Mouse (Mus musculus) adrenal gland, postnatal 10 days (tissue): ENCODE data around the gene Ass1. TPM values are rescaled to one million over a fixed set of nuclear protein-coding genes. Genes with fewer than 3 reads are reported as not detected.

ENCODE experiments used
- DNase-seq: peaks from one replicate; pipeline ENCODE4 v3.0.0; 2021; ENCODE audit warnings: mixed read lengths
- long read RNA-seq, 2 experiments: library from polyadenylated mRNA; stranded (forward); transcript quantifications; one replicate each; pipeline ENCODE4 v2.0.0; 2021
- total RNA-seq, 2 experiments: library from RNA; stranded (reverse); gene quantifications; 2 replicates each; pipeline ENCODE4 v1.2.3; 2021

Gene Ass1
- 100 to 1,000 TPM in 1 of 2 experiments, 10 to 100 TPM in 1; 61.2 to 175 TPM for total RNA-seq
- long read RNA-seq, experiment 1, transcript Ass1-201 (16 exons, 1,696 nt): major isoform, 149 of 182 reads
- long read RNA-seq, experiment 1, partial matches to known transcripts: 26 of 182 reads
- long read RNA-seq, experiment 1, other reads (novel, unspliced or antisense): 6 of 182 reads
- long read RNA-seq, experiment 2, transcript Ass1-201 (16 exons, 1,696 nt): major isoform, 60 of 67 reads
- long read RNA-seq, experiment 2, partial matches to known transcripts: 7 of 67 reads
- long read RNA-seq, experiment 2, other reads (novel, unspliced or antisense): 0 of 67 reads

GRCm38 (mm10) chr2:31469931-31470682 is at the start of gene Ass1:
Gene Ass1, plus strand, starts transcription at chr2:31470207.
- peak; percentile 84 for DNase-seq

DNA sequence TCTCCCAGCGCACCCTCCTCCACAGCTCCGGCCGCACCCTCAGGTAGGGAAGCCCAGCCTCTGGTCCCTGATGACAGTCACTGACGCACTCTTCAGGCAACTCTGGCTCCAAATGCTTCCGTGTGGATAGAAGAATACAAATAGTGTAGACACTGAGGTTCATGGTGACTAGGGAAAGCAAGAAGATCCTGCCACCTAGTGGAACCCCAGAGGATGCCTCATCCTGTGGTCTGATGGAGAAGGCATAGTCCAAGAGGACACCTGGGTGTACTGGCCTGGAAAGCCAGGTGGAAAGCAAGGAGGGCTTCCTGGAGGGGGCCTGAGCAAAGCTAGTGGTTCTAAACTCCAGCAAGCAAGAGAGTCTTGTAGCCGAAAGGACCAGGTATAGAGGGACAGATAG is 49.1 kb upstream of the Ass1 start:
- DNase-seq: no peak

DNA sequence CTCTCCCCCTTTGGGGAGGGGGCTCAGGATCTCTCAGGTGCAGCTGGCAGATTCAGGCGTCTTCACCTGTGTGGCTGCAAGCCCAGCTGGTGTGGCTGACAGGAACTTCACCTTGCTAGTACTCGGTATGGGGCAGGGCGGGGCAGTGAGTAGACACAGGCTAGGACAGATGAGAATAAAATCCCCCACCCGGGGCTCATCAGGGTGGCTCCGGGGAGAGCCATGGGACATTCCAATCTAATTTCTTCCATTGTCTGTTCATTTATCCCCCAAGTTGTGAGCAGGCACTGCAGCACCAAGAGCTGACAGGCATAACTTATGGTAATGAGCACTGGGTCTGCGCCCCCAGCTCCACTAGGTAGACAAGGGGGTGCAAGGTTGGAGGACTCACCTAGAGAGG is 47.4 kb upstream of the Ass1 start:
- no peak for DNase-seq

DNA sequence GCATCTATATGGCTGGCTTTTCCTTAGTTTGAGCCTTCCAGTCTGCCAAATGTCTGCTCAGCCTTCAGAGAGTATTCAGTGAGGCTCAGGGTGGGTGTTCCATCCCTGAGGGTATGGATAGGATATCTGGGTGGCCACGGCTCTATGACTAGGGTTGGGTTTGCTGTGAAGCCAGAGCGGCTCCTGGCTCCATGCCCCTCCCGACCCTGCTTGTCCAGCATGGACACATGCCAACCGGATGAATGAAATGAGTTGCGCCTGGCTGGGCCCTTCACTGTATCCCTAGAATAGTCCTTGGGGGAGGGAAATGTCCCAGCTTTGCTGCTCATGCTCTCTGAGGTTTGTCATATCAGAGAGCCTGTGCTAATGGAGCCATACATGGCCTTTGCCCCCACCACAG is 38.5 kb upstream of the Ass1 start:
- DNase-seq: no peak

DNA sequence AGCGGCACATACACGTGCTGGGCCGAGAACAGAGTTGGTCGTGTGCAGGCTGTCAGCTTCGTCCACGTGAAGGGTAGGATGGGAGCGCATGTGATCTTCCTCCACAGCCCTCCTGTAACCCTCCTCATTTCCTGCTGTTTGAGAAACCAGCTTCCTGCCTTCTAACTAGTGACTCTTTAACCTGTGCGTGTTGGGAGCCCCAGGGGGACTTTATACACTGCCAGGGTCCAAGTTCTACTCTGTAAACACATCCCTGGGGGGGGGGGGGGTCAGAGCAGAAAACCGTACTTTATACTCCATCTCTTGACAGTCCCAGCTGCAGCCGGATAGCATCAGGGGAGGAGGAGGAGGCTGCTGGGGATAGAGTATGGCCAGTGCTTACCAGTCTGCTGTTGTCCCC is 35.3 kb upstream of the Ass1 start:
- DNase-seq: no peak

- DNase-seq: peak; percentile 80
Observed at GRCm38 (mm10) chr2:31435567-31435966, 34.4 kb upstream of the Ass1 start.

DNA sequence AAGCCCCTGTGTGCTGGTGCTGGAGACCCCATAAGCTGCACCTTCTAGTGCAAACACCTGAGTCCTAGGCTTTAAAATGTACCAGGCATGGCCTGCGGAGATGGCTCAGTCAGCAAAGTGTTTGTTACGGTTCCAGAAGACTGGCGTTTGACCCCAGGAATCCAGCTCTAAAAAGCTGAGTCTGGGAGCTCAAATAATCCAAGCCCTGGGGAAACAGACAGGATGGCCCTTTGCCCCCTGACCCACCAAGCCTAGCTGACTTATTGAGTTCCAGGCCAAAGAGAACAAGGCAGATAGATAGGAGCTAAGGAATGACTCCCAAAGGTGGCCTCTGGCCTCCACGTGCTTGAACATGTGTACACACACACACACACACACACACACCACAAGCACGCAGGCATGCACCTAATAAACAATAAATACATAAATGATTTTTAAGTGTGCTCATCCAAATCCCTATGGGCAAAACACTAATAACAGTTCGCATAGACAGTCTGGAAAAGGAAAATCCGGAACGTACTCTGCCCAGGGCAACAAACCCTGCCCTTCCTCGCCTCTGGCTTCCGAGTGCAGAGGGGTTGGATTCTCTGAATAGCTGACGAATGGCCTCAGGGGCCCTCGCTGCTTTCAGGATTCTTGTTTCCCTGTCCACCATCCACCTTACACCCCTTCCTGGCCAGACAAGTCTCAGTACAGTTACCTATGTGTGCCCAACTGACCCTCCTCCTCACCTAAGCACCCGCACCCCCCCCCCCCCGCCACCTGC is 32.3 kb upstream of the Ass1 start:
- DNase-seq: no peak

- no peak for DNase-seq
Observed at GRCm38 (mm10) chr2:31439576-31439975, 30.4 kb upstream of the Ass1 start.

DNA sequence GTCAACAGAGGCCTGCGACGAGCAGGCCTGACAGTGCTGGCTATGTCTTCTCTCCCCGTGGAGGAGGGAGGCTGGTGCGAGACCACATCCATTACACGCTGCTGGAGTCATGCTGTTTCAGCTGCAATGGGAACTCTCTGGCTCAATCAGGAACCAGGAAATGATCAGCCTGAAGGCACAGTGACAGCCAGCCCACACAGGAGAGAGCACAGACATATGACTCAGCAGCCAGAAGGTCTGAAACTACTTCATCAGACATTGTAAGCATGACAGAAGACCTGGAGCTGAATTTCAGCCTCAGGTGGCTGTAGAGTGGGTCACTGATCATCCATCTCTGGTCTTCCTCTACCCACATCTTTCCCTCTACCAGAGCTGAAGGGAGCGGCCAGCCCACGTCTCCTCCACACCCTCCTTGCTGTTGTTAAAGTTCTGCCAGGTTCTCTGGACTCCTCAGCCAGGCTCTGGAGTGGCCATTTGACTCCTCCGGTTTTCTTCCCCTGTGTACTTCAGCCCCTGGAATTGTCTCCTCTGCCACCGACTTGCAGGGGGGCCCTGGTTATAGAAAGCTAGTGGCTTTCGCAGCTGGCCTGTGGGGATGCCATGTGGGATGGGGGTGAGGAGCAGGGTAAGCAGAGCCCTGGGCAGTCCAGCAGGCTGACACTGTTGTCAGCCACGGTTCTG is 27.4 kb upstream of the Ass1 start:
- no peak for DNase-seq

DNA sequence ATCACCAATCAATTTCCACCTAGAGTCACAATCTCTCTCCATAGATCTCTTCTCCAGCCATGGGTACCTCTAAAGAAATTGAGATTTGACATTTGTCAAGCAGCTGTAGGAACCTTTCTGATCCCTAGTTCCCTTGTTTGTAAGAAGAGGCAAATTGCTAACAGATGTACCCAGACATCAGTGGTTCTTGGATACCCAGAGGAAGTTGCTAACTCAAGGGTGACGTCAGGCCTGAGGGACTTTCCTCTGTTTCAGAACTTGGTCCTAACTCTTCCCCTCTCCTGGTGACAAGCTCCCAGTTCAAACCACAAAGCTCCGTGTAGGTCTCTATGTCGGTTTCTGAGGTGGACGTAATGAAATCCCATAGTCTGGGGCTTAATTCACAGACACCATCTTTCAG is 24.0 kb upstream of the Ass1 start:
- no peak for DNase-seq

DNA sequence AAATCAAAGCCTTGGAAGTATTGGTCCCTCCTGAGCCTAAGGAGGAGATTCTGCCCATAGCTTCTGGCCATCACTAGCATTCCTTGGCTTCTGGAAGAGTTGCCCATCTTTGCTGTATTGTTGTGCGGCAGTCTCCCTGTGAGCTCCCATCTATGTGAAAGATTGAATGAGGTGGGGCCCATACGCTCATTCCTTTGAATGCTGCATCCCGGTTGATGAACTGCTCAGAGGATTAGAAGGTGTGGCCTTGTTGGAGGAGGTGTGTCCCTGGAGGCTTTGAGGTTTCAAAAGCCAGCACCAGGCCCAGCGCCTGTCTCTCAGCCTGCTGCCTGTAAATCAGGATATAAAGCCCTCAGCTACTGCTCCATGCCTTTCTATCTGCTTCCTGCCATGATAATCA is 23.6 kb upstream of the Ass1 start:
- no peak for DNase-seq

- DNase-seq: no peak
Observed at GRCm38 (mm10) chr2:31447536-31447935, 22.5 kb upstream of the Ass1 start.

- DNase-seq: no peak
Observed at GRCm38 (mm10) chr2:31448756-31449440, 21.1 kb upstream of the Ass1 start.

GRCm38 (mm10) chr2:31449441-31449815 is 20.6 kb upstream of the Ass1 start:
- DNase-seq: peak; percentile 73

DNA sequence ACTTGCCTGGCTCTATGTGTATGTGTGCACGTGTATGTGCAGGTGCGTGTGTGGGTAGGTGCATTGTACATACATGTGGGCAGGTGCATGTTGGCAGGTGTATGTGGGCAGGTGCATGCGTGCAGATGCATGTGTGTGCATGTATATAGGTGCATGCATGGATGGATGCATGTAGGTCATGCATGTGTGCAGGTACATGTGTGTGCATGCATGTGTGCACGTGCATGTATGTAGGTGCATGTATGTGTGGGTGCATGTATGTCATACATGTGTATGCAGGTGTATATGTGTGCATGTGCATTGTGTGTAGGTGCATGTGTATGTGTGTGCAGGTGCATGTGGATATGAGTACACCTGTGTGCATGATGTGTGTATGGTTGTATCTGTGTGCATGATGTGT is 20.1 kb upstream of the Ass1 start:
- DNase-seq: no peak

GRCm38 (mm10) chr2:31450661-31451060 is 19.3 kb upstream of the Ass1 start:
- DNase-seq: no peak

DNA sequence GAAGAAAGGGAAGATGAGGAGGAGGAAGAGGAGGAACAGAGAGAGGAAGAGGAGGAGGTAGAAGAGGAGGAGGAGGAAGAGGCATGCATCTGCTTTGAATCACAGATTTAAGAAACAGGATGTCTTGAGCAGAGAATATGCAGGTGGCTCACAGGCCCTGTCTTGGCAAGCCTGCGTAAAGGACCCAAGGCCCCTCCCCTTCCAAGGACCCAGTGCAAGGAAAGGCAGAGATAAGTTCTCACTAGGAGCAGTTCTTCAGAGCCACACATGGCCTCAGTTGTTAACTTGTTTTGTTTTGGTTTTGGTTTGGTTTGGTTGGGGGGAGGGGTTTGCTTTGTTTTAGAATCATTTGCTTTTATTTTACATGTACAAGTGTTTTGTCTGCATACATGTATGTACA is 18.5 kb upstream of the Ass1 start:
- no peak for DNase-seq

DNA sequence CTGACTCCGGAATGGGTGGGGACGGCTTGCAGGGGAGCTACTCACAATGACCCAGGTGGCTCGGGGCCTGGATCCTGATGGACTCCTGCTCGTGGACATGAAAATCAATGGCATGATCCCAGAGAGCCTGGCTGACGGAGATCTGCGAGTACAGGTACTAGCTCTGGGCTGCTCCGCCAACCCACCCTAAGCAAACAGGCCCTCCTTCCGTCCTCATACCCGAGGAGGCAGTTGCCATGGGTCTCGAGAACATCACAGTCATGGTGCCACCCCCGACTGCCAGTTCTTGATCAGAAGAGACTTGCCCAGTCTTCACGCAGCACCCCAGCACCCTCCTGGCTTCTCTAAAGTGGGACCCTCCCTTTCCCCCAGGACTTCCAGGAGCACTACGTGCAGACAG is 17.0 kb upstream of the Ass1 start:
- DNase-seq: no peak

- peak; percentile 57 for DNase-seq
Observed at GRCm38 (mm10) chr2:31453559-31454177, 16.3 kb upstream of the Ass1 start.

- DNase-seq: peak; percentile 64
Observed at GRCm38 (mm10) chr2:31454280-31454679, 15.7 kb upstream of the Ass1 start.

DNA sequence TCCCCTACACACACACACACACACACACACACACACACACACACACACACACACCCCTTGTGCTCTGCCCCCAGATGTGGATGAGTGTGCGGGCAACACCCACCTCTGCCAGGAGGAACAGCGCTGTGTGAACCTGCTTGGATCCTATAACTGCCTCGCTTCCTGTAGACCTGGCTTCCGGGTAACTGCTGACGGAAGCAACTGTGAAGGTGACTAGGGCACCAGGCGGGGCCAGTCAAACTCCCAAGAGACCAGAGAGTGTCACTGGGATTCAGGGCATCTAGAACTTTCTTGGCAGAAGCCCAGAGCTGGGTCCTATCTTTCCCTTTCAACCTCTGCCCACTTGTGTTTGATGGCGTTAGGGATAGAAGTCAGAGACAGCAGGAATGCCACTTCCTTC is 14.6 kb upstream of the Ass1 start:
- no peak for DNase-seq

GRCm38 (mm10) chr2:31458460-31458859 is 11.5 kb upstream of the Ass1 start:
- DNase-seq: no peak
